24 mouse cellular contexts compared by ENCODE assay signal in genomic region chr2:10034976-10035375, GRCm38 (mm10). TPM values are rescaled to one million over a fixed set of nuclear protein-coding genes. Genes with fewer than 3 reads are reported as not detected.
DNase-seq lines count a peak whose midpoint lies in the region; ATAC-seq and TF ChIP-seq lines count a peak whose summit lies in the region.
"Had no signal": no experiment of that assay in that cellular context is flagged by ENCODE, and none has a peak within 500 bp of the region (broad histone marks: within the 10 kb centered on the region; RNA-seq: fewer than 3 reads in every experiment).

No protein-coding gene starts in this region.

- no peak overlapping the region for H3K4me2 ChIP-seq in hindbrain, postnatal 0 days (ENCODE audit: low read depth, low read length)
- no peak overlapping the region for H3K4me2 ChIP-seq in hindbrain, embryonic 12.5 days (replicated peaks)
- H3K4me2 ChIP-seq: forebrain, embryonic 13.5 days; heart, embryonic 12.5 days; heart, embryonic 15.5 days; hindbrain, embryonic 15.5 days had no signal

- H3K9me3 ChIP-seq in hindbrain, postnatal 0 days (ENCODE audit: low read length) = no peaks in the 10 kb centered on the region
- H3K9me3 ChIP-seq in hindbrain, embryonic 12.5 days (replicated peaks) = no peaks in the 10 kb centered on the region
- H3K9me3 ChIP-seq: forebrain, embryonic 10.5 days; forebrain, embryonic 13.5 days; heart, embryonic 12.5 days; heart, embryonic 15.5 days; hindbrain, embryonic 10.5 days; hindbrain, embryonic 15.5 days had no signal

- TF ChIP-seq CTCF in hindbrain, postnatal 0 days (IDR thresholded peaks at IDR 0.05; ENCODE audit: low read depth) = no peak
- no peak for TF ChIP-seq CTCF in brain, embryonic 14.5 days (IDR thresholded peaks at IDR 0.05; ENCODE audit: borderline replicate concordance, extremely low read depth, insufficient read depth, insufficient read length)

- H3K27ac ChIP-seq in hindbrain, postnatal 0 days = no peak overlapping the region
- no peak overlapping the region for H3K27ac ChIP-seq in hindbrain, embryonic 12.5 days
- H3K27ac ChIP-seq: forebrain, embryonic 10.5 days; forebrain, embryonic 13.5 days; heart, embryonic 15.5 days; hindbrain, embryonic 10.5 days; hindbrain, embryonic 15.5 days had no signal

- 61% methylated on average over 3 of the region's 3 CpGs for WGBS in hindbrain, postnatal 0 days
- 87% methylated on average over 3 of the region's 3 CpGs for WGBS in hindbrain, embryonic 12.5 days

- ATAC-seq in hindbrain, postnatal 0 days = 0 out of 2 replicates have a peak, but pooled peaks have one; percentile 29
- ATAC-seq in hindbrain, embryonic 12.5 days (ENCODE audit: low FRiP score) = no peak
- ATAC-seq: CD4-positive, CD25-positive, alpha-beta regulatory T cell, adult 4 months; forebrain, embryonic 13.5 days; forebrain, embryonic 16.5 days; inflammation-experienced regulatory T-cells, adult 6 months; intestine, embryonic 16.5 days had no signal

- TF ChIP-seq POLR2A in brain, embryonic 14.5 days (IDR thresholded peaks at IDR 0.05; ENCODE audit: borderline replicate concordance, extremely low read depth, insufficient read depth, insufficient read length, poor library complexity, severe bottlenecking) = no peak

- no peak overlapping the region for H3K9ac ChIP-seq in hindbrain, postnatal 0 days (replicated peaks; ENCODE audit: low read length)
- no peak overlapping the region for H3K9ac ChIP-seq in hindbrain, embryonic 12.5 days
- H3K9ac ChIP-seq: forebrain, embryonic 13.5 days; heart, embryonic 12.5 days; heart, embryonic 15.5 days; hindbrain, embryonic 15.5 days had no signal

- peaks cover 1% of the 10 kb centered on the region; the same call in 1 of the 2 replicates for H3K36me3 ChIP-seq in hindbrain, postnatal 0 days (ENCODE audit: insufficient read depth, low read length)
- H3K36me3 ChIP-seq in hindbrain, embryonic 12.5 days = peaks cover 9% of the 10 kb centered on the region; the same call in 1 of the 2 replicates
- H3K36me3 ChIP-seq: heart, embryonic 15.5 days had no signal

- no peak overlapping the region for H3K4me3 ChIP-seq in hindbrain, postnatal 0 days (ENCODE audit: low read length)
- H3K4me3 ChIP-seq in hindbrain, embryonic 12.5 days = no peak overlapping the region
- H3K4me3 ChIP-seq: forebrain, embryonic 10.5 days; forebrain, embryonic 13.5 days; heart, embryonic 12.5 days; heart, embryonic 15.5 days; hindbrain, embryonic 10.5 days; hindbrain, embryonic 15.5 days had no signal

- no peaks in the 10 kb centered on the region for H3K27me3 ChIP-seq in hindbrain, postnatal 0 days (ENCODE audit: insufficient read depth, low read length)
- H3K27me3 ChIP-seq in hindbrain, embryonic 12.5 days = no peaks in the 10 kb centered on the region
- H3K27me3 ChIP-seq: forebrain, embryonic 13.5 days; heart, embryonic 12.5 days; heart, embryonic 15.5 days; hindbrain, embryonic 15.5 days had no signal

- no peaks in the 10 kb centered on the region for H3K4me1 ChIP-seq in hindbrain, postnatal 0 days (ENCODE audit: insufficient read depth, low read length)
- no peaks in the 10 kb centered on the region for H3K4me1 ChIP-seq in hindbrain, embryonic 12.5 days
- H3K4me1 ChIP-seq: forebrain, embryonic 10.5 days; forebrain, embryonic 13.5 days; heart, embryonic 15.5 days; hindbrain, embryonic 10.5 days; hindbrain, embryonic 15.5 days had no signal

- DNase-seq in cerebellum, postnatal 14 days = peak; percentile 30 to 41
- DNase-seq in cerebellum, postnatal 25 days = no peak
- no peak for DNase-seq in hindbrain, postnatal 0 days (ENCODE audit: low spot score)
- DNase-seq in brain, embryonic 14.5 days (ENCODE audit: low read depth) = peak; percentile 2
- no peak for DNase-seq in urinary bladder, adult 2 months (ENCODE audit: low spot score)
- DNase-seq: adrenal gland, adult 2 months; adrenal gland, postnatal 14 days; cerebellum, adult 9-10 months; gastrocnemius, postnatal 10 days; gastrocnemius, postnatal 36 days; heart, postnatal 10 days; heart, postnatal 36 days; kidney, adult 18-20 months had no signal

RNA-seq across cellular contexts. Expression of gene Taf3, which starts 13.4 kb away (rescaled TPM):
- 2.7 and 5.1 TPM in 2 replicates for total RNA-seq in hindbrain, postnatal 0 days (2014; rRNA removed)
- polyA plus RNA-seq in hindbrain, postnatal 0 days (2015; fragmentation: Nextera tagmentation; extraction: Ambion mirVana) = 10.0 and 10.3 TPM in 2 replicates
- 17.3 and 17.6 TPM in 2 replicates for polyA plus RNA-seq in hindbrain, embryonic 12.5 days (2016; fragmentation: Nextera tagmentation; extraction: Ambion mirVana)
- 8.0 and 12.3 TPM in 2 replicates for polyA plus RNA-seq in brain, embryonic 14.5 days (2012; rRNA removed)
- polyA plus RNA-seq in urinary bladder, adult 2 months (2012; rRNA removed) = 13.2 and 13.8 TPM in 2 replicates

RNA-seq across cellular contexts. Expression of gene Atp5c1, which starts 45.3 kb away (rescaled TPM):
- total RNA-seq in hindbrain, postnatal 0 days (2014; rRNA removed) = 368 and 408 TPM in 2 replicates
- polyA plus RNA-seq in hindbrain, postnatal 0 days (2015; fragmentation: Nextera tagmentation; extraction: Ambion mirVana) = 713 and 717 TPM in 2 replicates
- polyA plus RNA-seq in hindbrain, embryonic 12.5 days (2016; fragmentation: Nextera tagmentation; extraction: Ambion mirVana) = 467 and 468 TPM in 2 replicates
- polyA plus RNA-seq in brain, embryonic 14.5 days (2012; rRNA removed) = 334 and 357 TPM in 2 replicates
- 350 and 383 TPM in 2 replicates for polyA plus RNA-seq in urinary bladder, adult 2 months (2012; rRNA removed)

RNA-seq across cellular contexts. Expression of gene Kin, which starts 45.4 kb away (rescaled TPM):
- 3.2 and 4.8 TPM in 2 replicates for total RNA-seq in hindbrain, postnatal 0 days (2014; rRNA removed)
- polyA plus RNA-seq in hindbrain, postnatal 0 days (2015; fragmentation: Nextera tagmentation; extraction: Ambion mirVana) = 14.1 and 18.9 TPM in 2 replicates
- 39.4 and 42.1 TPM in 2 replicates for polyA plus RNA-seq in hindbrain, embryonic 12.5 days (2016; fragmentation: Nextera tagmentation; extraction: Ambion mirVana)
- polyA plus RNA-seq in brain, embryonic 14.5 days (2012; rRNA removed) = 15.9 and 17.8 TPM in 2 replicates
- 16.3 and 18.8 TPM in 2 replicates for polyA plus RNA-seq in urinary bladder, adult 2 months (2012; rRNA removed)

Comparison
In these comparisons a context has a peak if more than half of its experiments do, and no peak if none do; other contexts are left out.
1. DNase-seq: peak in cerebellum, postnatal 14 days (2 of 2) and brain, embryonic 14.5 days (single experiment); none in cerebellum, postnatal 25 days (0 of 2), hindbrain, postnatal 0 days (single experiment) and urinary bladder, adult 2 months (single experiment).